Mouse (Mus musculus): ENCODE measurements around the gene Metap2.

Metap2 gene

GRCm38 (mm10) chr10:93911326-93911725 is 14.4 kb upstream of the Metap2 start:
- DNase-seq (ENCODE audit: low read depth, low spot score), result no peak

GRCm38 (mm10) chr10:93909811-93910446 is 13.0 kb upstream of the Metap2 start:
- no peak for DNase-seq (ENCODE audit: low read depth, low spot score)

- no peak for DNase-seq (ENCODE audit: low read depth, low spot score)
Measured at GRCm38 (mm10) chr10:93909015-93909414, 12.1 kb upstream of the Metap2 start.

GRCm38 (mm10) chr10:93908540-93908939 is 11.6 kb upstream of the Metap2 start:
- no peak for DNase-seq (ENCODE audit: low read depth, low spot score)

- DNase-seq (ENCODE audit: low read depth, low spot score), result no peak
Measured at GRCm38 (mm10) chr10:93907376-93907775, 10.5 kb upstream of the Metap2 start.

GRCm38 (mm10) chr10:93899907-93900306 is 3.0 kb upstream of the Metap2 start:
- no peak for DNase-seq (ENCODE audit: low read depth, low spot score)

DNA sequence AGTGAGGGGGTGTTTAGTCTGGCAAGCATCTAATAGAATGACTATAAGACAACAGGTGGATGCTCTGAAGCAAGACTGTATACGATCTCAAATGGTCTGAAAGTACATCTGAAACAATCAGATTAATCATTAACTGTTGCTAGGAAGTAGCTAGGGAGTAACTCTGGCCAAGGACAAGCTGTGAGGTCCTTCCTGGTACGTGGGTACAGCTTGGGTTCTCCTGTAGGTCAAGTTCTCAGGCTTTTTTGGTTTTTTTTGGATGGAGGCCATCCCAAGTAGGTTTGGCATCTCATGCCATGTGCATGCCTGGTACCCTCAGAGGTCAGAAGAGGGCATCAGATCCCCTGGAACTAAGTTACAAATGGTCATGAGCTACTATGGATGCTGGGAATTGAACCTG is 2.4 kb upstream of the Metap2 start:
- no peak for DNase-seq (ENCODE audit: low read depth, low spot score)

DNA sequence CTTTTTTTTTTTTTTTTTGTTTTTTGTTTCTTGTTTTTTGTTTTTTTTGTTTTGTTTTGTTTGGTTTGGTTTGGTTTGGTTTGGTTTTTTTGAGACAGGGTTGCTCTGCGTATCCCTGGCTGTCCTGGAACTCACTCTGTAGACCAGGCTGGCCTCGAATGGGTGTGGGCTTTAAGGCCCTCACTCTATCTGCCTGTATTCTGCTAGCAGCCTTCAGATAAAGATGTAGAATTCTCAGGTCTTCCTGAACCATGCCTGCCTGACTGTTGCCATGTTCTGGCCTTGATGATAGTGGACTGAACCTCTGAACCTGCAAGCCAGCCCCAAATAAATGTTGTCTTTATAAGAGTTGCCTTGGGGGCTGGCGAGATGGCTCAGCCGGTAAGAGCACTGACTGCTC is 4.3 kb downstream of the Metap2 start:
- DNase-seq (ENCODE audit: low read depth, low spot score), result no peak

- no peak for DNase-seq (ENCODE audit: low read depth, low spot score)
Measured at GRCm38 (mm10) chr10:93891031-93891430, 5.9 kb downstream of the Metap2 start.

- DNase-seq (ENCODE audit: low read depth, low spot score), result no peak
Measured at GRCm38 (mm10) chr10:93890565-93890964, 6.3 kb downstream of the Metap2 start.

- no peak for DNase-seq (ENCODE audit: low read depth, low spot score)
Measured at GRCm38 (mm10) chr10:93889976-93890375, 6.9 kb downstream of the Metap2 start.

GRCm38 (mm10) chr10:93889579-93889950 is 7.3 kb downstream of the Metap2 start:
- DNase-seq (ENCODE audit: low read depth, low spot score), result peak; percentile 81

DNA sequence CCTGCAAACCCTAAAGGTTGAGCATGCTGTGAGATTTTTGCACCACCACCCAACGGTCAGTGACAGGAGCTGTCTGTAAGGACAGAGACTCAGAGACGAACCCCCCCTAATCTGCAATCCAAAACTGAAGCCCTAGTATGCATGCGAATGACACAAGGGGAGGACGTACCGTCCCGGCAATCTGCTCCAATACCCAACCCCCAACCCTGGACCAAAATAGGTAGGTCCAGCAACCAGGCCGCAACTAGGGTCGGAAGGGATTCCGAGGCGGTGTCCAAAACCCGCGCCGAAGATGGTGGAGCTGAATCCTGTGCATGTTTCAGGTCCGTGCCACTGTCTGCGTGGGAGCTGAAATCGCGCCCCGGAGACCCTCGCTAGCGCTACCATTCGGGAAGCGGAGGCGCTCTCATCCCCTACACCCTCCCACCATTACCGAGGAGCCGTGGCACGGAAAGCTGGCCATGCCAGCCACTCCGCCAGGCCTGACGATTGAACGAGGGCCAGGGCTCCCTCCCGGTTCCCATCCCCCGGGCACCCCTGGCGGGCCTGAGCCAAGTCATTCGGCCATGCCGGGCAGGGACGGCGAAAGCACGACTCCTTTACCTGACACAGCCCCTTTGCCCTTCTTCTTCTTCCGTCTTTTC is 7.8 kb downstream of the Metap2 start:
- peak; percentile 58 for DNase-seq (ENCODE audit: low read depth, low spot score)

DNA sequence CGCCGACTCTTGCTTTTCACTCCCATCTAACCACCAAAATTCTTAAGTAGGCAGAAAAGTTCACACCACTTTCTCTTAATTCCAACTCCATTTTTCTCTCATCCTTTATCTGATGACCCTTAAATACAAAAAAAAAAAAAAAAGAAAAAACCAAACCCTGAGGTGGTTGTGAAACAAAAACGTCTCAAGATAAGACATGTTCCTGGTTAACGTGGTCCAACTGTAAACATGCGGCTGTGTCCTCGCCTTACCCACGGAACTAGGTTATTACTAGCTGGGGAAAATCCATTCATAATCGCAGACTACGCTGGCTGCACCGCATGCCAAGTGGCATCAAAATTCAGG is 8.3 kb downstream of the Metap2 start:
- no peak for DNase-seq (ENCODE audit: low read depth, low spot score)

DNA sequence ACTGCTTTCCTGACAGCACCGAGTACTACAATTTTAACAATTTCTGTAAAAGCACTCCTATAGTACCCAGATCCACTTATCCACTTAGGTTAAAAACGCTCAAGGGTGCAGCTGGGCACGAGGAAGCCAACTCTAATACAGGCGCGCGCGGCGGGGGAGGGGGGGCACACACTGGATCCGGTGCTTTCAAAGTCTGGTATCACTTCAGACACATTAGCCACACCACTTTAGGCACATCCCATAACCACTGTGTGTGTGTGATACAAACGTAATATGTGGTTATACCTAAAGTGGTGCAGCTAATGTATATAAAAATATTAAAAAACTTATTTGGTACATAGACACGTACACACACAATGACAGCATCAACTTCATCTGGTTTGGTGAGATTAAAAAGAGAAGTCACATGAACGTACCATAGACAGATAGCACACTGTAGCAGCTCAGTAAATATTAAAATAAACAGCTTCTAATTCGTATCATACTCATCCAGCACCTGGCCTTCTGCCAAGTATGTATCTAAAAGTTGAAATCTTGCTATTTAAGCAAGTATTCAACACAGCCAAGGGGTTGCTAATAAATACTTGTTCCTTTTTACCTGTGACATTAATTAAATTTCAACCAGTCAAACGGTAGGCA is 10.9 kb downstream of the Metap2 start:
- DNase-seq (ENCODE audit: low read depth, low spot score), result no peak

DNA sequence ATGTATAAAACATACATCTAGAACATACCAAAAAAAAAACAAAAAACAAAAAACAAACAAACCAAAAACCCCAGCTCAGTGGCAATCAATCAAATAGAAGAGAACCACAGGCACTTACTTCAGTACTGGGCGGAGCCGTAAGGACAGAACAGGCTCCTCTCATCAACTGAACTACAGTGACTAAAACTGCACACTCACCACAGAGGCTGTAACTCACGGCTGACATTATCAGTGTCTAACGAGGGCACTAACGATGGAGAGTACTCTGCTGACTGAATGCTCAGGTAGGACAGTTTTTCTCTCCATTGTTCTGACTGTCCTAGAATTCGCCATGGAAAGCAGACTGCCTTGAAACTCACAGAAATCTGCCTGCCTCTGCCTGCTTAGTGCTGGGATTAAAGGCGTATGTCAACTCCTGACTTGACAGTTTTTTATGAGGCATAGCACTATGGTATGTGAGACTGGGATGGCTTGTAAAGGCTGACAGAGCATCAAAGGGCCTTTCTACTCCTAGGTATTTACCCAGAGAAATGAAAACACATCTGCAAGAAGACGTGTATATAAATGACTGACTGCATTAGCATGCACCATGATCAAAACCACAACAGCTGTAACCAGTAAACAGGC is 14.0 kb downstream of the Metap2 start:
- DNase-seq (ENCODE audit: low read depth, low spot score), result no peak

- no peak for DNase-seq (ENCODE audit: low read depth, low spot score)
Measured at GRCm38 (mm10) chr10:93881918-93882317, 15.0 kb downstream of the Metap2 start.

DNA sequence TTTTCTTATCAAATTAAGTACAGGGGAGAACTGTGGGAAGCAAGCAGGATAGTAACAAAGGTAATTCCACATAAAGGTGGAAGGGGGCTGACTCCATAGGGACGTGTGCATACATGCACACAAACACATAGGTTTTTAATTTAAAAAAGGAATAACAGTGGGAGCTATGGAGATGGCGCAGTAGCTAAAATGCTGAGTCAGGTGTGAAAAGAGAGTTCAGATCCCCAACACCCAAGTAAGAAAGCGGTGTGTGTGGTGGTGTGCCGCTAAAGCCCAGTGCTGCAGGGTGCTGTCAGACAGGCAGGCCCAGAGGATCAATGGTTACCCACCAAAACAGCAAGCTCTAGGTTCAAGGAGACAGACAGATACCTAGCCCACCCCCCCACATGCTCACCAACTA is 18.2 kb downstream of the Metap2 start:
- no peak for DNase-seq (ENCODE audit: low read depth, low spot score)

- DNase-seq (ENCODE audit: low read depth, low spot score), result no peak
Measured at GRCm38 (mm10) chr10:93876772-93877171, 20.1 kb downstream of the Metap2 start.

DNA sequence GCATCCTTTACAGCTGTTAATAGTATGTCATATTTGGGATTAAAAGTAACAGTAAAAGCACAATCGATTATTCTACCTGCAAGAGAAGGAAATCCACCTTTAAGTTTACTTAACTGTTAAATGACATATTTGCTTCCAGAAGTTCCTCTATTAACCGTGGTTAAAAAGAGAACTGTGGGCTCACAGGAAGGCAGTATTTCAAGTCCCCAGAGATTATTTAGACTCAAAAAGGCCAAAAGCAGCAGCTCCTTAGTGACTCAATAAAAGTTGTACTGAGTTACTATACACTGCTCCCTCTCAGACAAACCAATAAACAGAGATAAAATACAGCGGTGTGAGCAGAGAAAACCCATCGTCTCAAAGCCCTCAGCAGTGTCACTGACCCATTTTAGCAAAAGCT is 28.0 kb downstream of the Metap2 start:
- no peak for DNase-seq (ENCODE audit: low read depth, low spot score)

DNA sequence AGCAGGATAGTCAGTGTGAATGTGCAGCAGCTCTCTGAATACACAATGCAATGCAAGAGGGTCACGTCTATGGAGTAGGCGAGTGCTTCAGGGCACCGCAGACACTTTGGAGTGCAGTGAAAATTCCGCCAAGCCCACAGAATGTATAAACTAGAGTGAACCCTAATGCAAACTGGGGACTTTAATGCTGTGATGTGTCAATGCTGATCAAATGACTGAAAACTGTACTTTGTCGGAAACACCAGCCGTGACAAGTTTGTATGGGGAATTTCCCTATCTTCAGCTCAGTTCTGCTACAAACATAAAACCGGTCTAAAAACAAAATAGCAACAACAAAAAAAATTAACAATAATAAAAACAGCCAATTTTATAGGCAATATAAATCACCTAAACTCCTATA is 28.5 kb downstream of the Metap2 start:
- DNase-seq (ENCODE audit: low read depth, low spot score), result no peak

GRCm38 (mm10) chr10:93856095-93856494 is 40.8 kb downstream of the Metap2 start:
- no peak for DNase-seq (ENCODE audit: low read depth, low spot score)

DNA sequence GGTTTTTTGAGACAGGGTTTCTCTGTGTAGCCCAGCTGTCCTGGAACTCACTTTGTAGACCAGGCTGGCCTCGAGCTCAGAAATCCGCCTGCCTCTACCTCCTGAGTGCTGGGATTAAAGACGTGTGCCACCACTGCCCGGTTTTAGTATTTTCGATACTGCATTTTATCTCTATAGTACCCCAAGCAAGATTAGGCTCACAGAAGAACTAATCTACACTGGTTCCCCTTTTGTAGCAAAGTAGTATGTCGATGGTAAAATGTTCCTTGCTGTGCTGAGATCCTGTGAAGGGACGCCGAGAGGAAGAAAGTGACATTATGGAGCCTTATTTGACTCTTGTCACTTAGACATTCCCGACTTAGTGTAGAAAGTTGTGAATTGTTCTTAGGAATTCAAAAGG is 41.8 kb downstream of the Metap2 start:
- no peak for DNase-seq (ENCODE audit: low read depth, low spot score)

All from skeletal muscle tissue, adult 2 months (tissue).